Comparison of ENCODE assay signal across 11 mouse cellular contexts in the genomic region with DNA sequence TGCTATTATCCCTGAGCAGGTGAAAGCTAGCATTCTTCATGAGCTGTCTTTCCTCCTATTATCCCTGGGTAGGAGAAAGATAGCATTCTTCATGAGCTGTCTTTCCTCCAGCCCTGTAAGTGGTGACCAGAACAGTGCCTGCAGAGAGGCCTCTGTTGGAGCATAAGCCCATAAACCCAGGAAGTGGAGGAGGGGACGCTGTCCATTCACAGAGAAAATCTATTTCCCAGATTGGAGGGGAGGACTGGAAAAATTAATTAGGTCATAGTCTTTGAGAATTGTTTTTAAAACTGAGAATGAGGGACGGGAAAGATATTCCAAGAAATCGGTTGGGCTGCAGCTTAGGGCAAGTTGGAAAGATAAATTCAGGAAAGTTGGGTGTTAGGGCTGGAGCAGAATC. TPM values are rescaled to one million over a fixed set of nuclear protein-coding genes. Genes with fewer than 3 reads are reported as not detected.
DNase-seq lines count a peak whose midpoint lies in the region; ATAC-seq and TF ChIP-seq lines count a peak whose summit lies in the region.
"Had no signal": no experiment of that assay in that cellular context is flagged by ENCODE, and none has a peak within 500 bp of the region (broad histone marks: within the 10 kb centered on the region; RNA-seq: fewer than 3 reads in every experiment).

No protein-coding gene starts in this region.

- 0 out of 2 replicates have a peak overlapping the region, but pooled peaks have one; percentile 27 for H3K4me2 ChIP-seq in kidney, postnatal 0 days (ENCODE audit: low read length)
- no peak overlapping the region for H3K4me2 ChIP-seq in heart, embryonic 13.5 days
- H3K4me2 ChIP-seq in liver, embryonic 12.5 days: no peak overlapping the region

- H3K4me3 ChIP-seq in kidney, postnatal 0 days (replicated peaks; ENCODE audit: low read depth, low read length): no peak overlapping the region
- H3K4me3 ChIP-seq in heart, embryonic 13.5 days: no peak overlapping the region
- no peak overlapping the region for H3K4me3 ChIP-seq in liver, embryonic 12.5 days

- DNase-seq in gastrocnemius, postnatal 25 days: peak; percentile 31
- DNase-seq in gastrocnemius, postnatal 36 days: no peak
- DNase-seq in kidney, postnatal 0 days (ENCODE audit: low spot score): peak; percentile 49
- DNase-seq in kidney, postnatal 10 days: no peak
- DNase-seq in cerebellum, adult 11-12 months: no peak
- DNase-seq in adrenal gland, postnatal 14 days: no peak
- DNase-seq: B cell, adult 2 months; cerebellum, adult 18-20 months had no signal

- WGBS in kidney, postnatal 0 days: 38% methylated on average over 3 of the region's 3 CpGs
- 50% methylated on average over 3 of the region's 3 CpGs for WGBS in heart, embryonic 13.5 days
- 42% methylated on average over 3 of the region's 3 CpGs for WGBS in liver, embryonic 12.5 days (ENCODE audit: insufficient replicate concordance)

- peak overlapping the region; percentile 31; the same call in 1 of the 2 replicates for H3K27ac ChIP-seq in kidney, postnatal 0 days
- peak overlapping the region; percentile 71 for H3K27ac ChIP-seq in heart, embryonic 13.5 days (replicated peaks)
- peak overlapping the region; percentile 56; the same call in 1 of the 2 replicates for H3K27ac ChIP-seq in liver, embryonic 12.5 days

- no peaks in the 10 kb centered on the region for H3K9me3 ChIP-seq in kidney, postnatal 0 days (replicated peaks; ENCODE audit: low read length)
- no peaks in the 10 kb centered on the region for H3K9me3 ChIP-seq in heart, embryonic 13.5 days
- H3K9me3 ChIP-seq in liver, embryonic 12.5 days (replicated peaks): no peaks in the 10 kb centered on the region

- H3K36me3 ChIP-seq in kidney, postnatal 0 days (ENCODE audit: insufficient read depth, low read length): no peaks in the 10 kb centered on the region
- H3K36me3 ChIP-seq in heart, embryonic 13.5 days: no peaks in the 10 kb centered on the region
- H3K36me3 ChIP-seq in liver, embryonic 12.5 days: no peaks in the 10 kb centered on the region

- intact Hi-C loops in gastrocnemius, postnatal 36 days (cut with DNase I): loop anchor here (5.0 kb wide), 2 partner anchors 360 to 455 kb away; a partner anchor contains a TSS

- H3K4me1 ChIP-seq in kidney, postnatal 0 days (replicated peaks; ENCODE audit: insufficient read depth, low read length): peaks cover 13% of the 10 kb centered on the region; the same call in 1 of the 2 replicates
- H3K4me1 ChIP-seq in heart, embryonic 13.5 days: peaks cover 58% of the 10 kb centered on the region
- peaks cover 20% of the 10 kb centered on the region; the same call in 1 of the 2 replicates for H3K4me1 ChIP-seq in liver, embryonic 12.5 days

- no peak for ATAC-seq in kidney, postnatal 0 days (replicated peaks; ENCODE audit: low FRiP score, low read depth)
- ATAC-seq in heart, embryonic 13.5 days (ENCODE audit: extremely low read depth, insufficient number of reproducible peaks, low FRiP score, low TSS enrichment): no peak
- no peak for ATAC-seq in liver, embryonic 12.5 days

- no peak for TF ChIP-seq CTCF in kidney, postnatal 0 days (IDR thresholded peaks at IDR 0.05; ENCODE audit: low read depth)

- no peak overlapping the region for H3K9ac ChIP-seq in kidney, postnatal 0 days (ENCODE audit: low read depth, low read length)
- H3K9ac ChIP-seq in heart, embryonic 13.5 days: no peak overlapping the region
- no peak overlapping the region for H3K9ac ChIP-seq in liver, embryonic 12.5 days

- no peaks in the 10 kb centered on the region for H3K27me3 ChIP-seq in kidney, postnatal 0 days (ENCODE audit: insufficient read depth, low read length)
- H3K27me3 ChIP-seq in heart, embryonic 13.5 days (replicated peaks): no peaks in the 10 kb centered on the region
- no peaks in the 10 kb centered on the region for H3K27me3 ChIP-seq in liver, embryonic 12.5 days (replicated peaks)

RNA-seq across cellular contexts. Expression of a gene that starts 24.3 kb away (rescaled TPM):
- total RNA-seq in gastrocnemius, postnatal 25 days (2021): not detected
- under 1 TPM in 1 of 2 experiments, not detected in 1; 0.13 TPM for total RNA-seq in gastrocnemius, postnatal 36 days (2021)
- polyA plus RNA-seq in kidney, postnatal 0 days (2015; fragmentation: Nextera tagmentation; extraction: Ambion mirVana): not detected in 2 replicates
- 0.13 TPM in 1 of 2 replicates, not detected in the other for polyA plus RNA-seq in heart, embryonic 13.5 days (2015; fragmentation: Nextera tagmentation; extraction: Ambion mirVana)
- polyA plus RNA-seq in liver, embryonic 12.5 days (2016; fragmentation: Nextera tagmentation; extraction: Ambion mirVana): not detected in 2 replicates
- total RNA-seq in adrenal gland, postnatal 14 days (2021): 0.52 and 1.1 TPM in 2 replicates
- polyA plus RNA-seq: embryonic facial prominence, embryonic 11.5 days had no signal

Comparison
In these comparisons a context has a peak if more than half of its experiments do, and no peak if none do; other contexts are left out.
1. DNase-seq: peak in gastrocnemius, postnatal 25 days (single experiment) and kidney, postnatal 0 days (single experiment); none in gastrocnemius, postnatal 36 days (0 of 2), kidney, postnatal 10 days (single experiment), cerebellum, adult 11-12 months (single experiment) and adrenal gland, postnatal 14 days (single experiment).
2. Peak in every context shown above with its lines, with median percentiles within 50 percentile points of each other: H3K27ac ChIP-seq.